Mouse (Mus musculus) brown adipose tissue, adult 24 weeks (tissue): Measurements from ENCODE around the gene Pde11a. TPM values are rescaled to one million over a fixed set of nuclear protein-coding genes. Genes with fewer than 3 reads are reported as not detected.

ENCODE experiments used
- polyA plus RNA-seq: library from polyadenylated mRNA; stranded (reverse); fragments of >200 nt; gene quantifications from 2 replicates; pipeline ENCODE4 v1.2.4, GENCODE M21; 2012; ENCODE audit not compliant: missing spikeins, insufficient read depth, insufficient read length

Gene Pde11a
- polyA plus RNA-seq, 1 experiment: 0.91 TPM

Other genes starting within 250 kb of the Pde11a start
- not detected in 2 replicates for gene Cyct, start 21.7 kb upstream of the Pde11a start, polyA plus RNA-seq
- gene Rbm45, start 31.2 kb upstream of the Pde11a start, polyA plus RNA-seq: 12.6 and 13.9 TPM in 2 replicates
- gene Osbpl6, start 67.7 kb upstream of the Pde11a start, polyA plus RNA-seq: 5.2 and 5.8 TPM in 2 replicates